Mouse (Mus musculus) B cell, adult 2 months (primary cell): ENCODE measurements around the gene Slc5a10.
A peak's percentile ranks its signal among the peaks of the same experiment; 100 is the strongest.

Experiments
- DNase-seq, 2 experiments: peaks; one replicate each; pipeline ENCODE4 v3.0.0; 2022

Slc5a10 gene

GRCm38 (mm10) chr11:61701696-61702095 lies 18.9 kb downstream of the Slc5a10 start:
- DNase-seq, result no peak

- DNase-seq, result no peak
Observed at GRCm38 (mm10) chr11:61699933-61700332, 20.7 kb downstream of the Slc5a10 start.

GRCm38 (mm10) chr11:61699460-61699859 lies 21.2 kb downstream of the Slc5a10 start:
- DNase-seq, result no peak

- DNase-seq, result no peak
Observed at GRCm38 (mm10) chr11:61698852-61699251, 21.8 kb downstream of the Slc5a10 start.

GRCm38 (mm10) chr11:61692996-61693395 lies 27.6 kb downstream of the Slc5a10 start:
- DNase-seq, result no peak

- no peak for DNase-seq
Observed at GRCm38 (mm10) chr11:61687595-61687994, 33.0 kb downstream of the Slc5a10 start.

GRCm38 (mm10) chr11:61686906-61687453 lies 33.6 kb downstream of the Slc5a10 start:
- no peak for DNase-seq

GRCm38 (mm10) chr11:61686141-61686540 lies 34.5 kb downstream of the Slc5a10 start:
- DNase-seq, result no peak

GRCm38 (mm10) chr11:61685119-61685725 lies 35.4 kb downstream of the Slc5a10 start:
- DNase-seq, result no peak

- peak; percentile 89 to 93 for DNase-seq
Observed at GRCm38 (mm10) chr11:61683907-61684731, 36.5 kb downstream of the Slc5a10 start, which contains the start of gene Fam83g. Gene Fam83g, plus strand, starts transcription at chr11:61684091.

GRCm38 (mm10) chr11:61679091-61679866 lies 41.3 kb downstream of the Slc5a10 start:
- DNase-seq, result no peak

GRCm38 (mm10) chr11:61677709-61678108 lies 42.9 kb downstream of the Slc5a10 start:
- DNase-seq, result no peak

GRCm38 (mm10) chr11:61676216-61676854 lies 44.3 kb downstream of the Slc5a10 start:
- DNase-seq, result no peak

- no peak for DNase-seq
Observed at GRCm38 (mm10) chr11:61675332-61675731, 45.3 kb downstream of the Slc5a10 start.

GRCm38 (mm10) chr11:61674839-61675159 lies 45.8 kb downstream of the Slc5a10 start:
- DNase-seq, result no peak

GRCm38 (mm10) chr11:61674151-61674838 lies 46.3 kb downstream of the Slc5a10 start:
- DNase-seq, result no peak

GRCm38 (mm10) chr11:61673686-61674085 lies 46.9 kb downstream of the Slc5a10 start:
- peak; percentile 42 to 44 for DNase-seq

GRCm38 (mm10) chr11:61671781-61672383 lies 48.7 kb downstream of the Slc5a10 start:
- no peak for DNase-seq

GRCm38 (mm10) chr11:61669492-61670490 lies 50.8 kb downstream of the Slc5a10 start:
- DNase-seq, result no peak

- no peak for DNase-seq
Observed at GRCm38 (mm10) chr11:61667782-61668181, 52.8 kb downstream of the Slc5a10 start.
